Mouse (Mus musculus): ENCODE data around the gene Fchsd2.
A peak's percentile ranks its signal among the peaks of the same experiment; 100 is the strongest.
"Not testable (repeated sequence)": the region's sequence is repeated elsewhere in the genome, so short reads cannot be mapped to it uniquely, and the experiment has no call there.

The Fchsd2 gene

GRCm38 (mm10) chr7:101123579-101124347 lies 31.1 kb downstream of the Fchsd2 start:
- DNase-seq, result no peak

- DNase-seq, result no peak
Measured at GRCm38 (mm10) chr7:101127737-101128136, 35.1 kb downstream of the Fchsd2 start.

- DNase-seq, result no peak
Measured at GRCm38 (mm10) chr7:101128536-101128935, 35.9 kb downstream of the Fchsd2 start.

GRCm38 (mm10) chr7:101130646-101131045 lies 38.0 kb downstream of the Fchsd2 start:
- no peak for DNase-seq

- no peak for DNase-seq
Measured at GRCm38 (mm10) chr7:101131281-101131680, 38.6 kb downstream of the Fchsd2 start.

GRCm38 (mm10) chr7:101133591-101133990 lies 40.9 kb downstream of the Fchsd2 start:
- DNase-seq, result no peak

GRCm38 (mm10) chr7:101134117-101134516 lies 41.5 kb downstream of the Fchsd2 start:
- DNase-seq, result no peak

- DNase-seq, result no peak
Measured at GRCm38 (mm10) chr7:101138819-101139218, 46.2 kb downstream of the Fchsd2 start.

- no peak for DNase-seq
Measured at GRCm38 (mm10) chr7:101142907-101143306, 50.2 kb downstream of the Fchsd2 start.

GRCm38 (mm10) chr7:101144222-101144621 lies 51.6 kb downstream of the Fchsd2 start:
- DNase-seq, result no peak

- DNase-seq, result no peak
Measured at GRCm38 (mm10) chr7:101149039-101149438, 56.4 kb downstream of the Fchsd2 start.

- not testable (repeated sequence) for DNase-seq
Measured at GRCm38 (mm10) chr7:101154883-101155282, 62.2 kb downstream of the Fchsd2 start.

- DNase-seq, result no peak
Measured at GRCm38 (mm10) chr7:101155284-101155683, 62.6 kb downstream of the Fchsd2 start.

- no peak for DNase-seq
Measured at GRCm38 (mm10) chr7:101160266-101160665, 67.6 kb downstream of the Fchsd2 start.

GRCm38 (mm10) chr7:101162781-101163180 lies 70.1 kb downstream of the Fchsd2 start:
- DNase-seq, result no peak

GRCm38 (mm10) chr7:101163878-101164277 lies 71.2 kb downstream of the Fchsd2 start:
- no peak for DNase-seq

- DNase-seq, result peak in 1 of 2 experiments; percentile 10
Measured at GRCm38 (mm10) chr7:101166568-101166967, 73.9 kb downstream of the Fchsd2 start.

GRCm38 (mm10) chr7:101170482-101170881 lies 77.8 kb downstream of the Fchsd2 start:
- DNase-seq, result no peak

- no peak for DNase-seq
Measured at GRCm38 (mm10) chr7:101171002-101171401, 78.3 kb downstream of the Fchsd2 start.

GRCm38 (mm10) chr7:101173331-101173730 lies 80.7 kb downstream of the Fchsd2 start:
- no peak for DNase-seq

GRCm38 (mm10) chr7:101178751-101179150 lies 86.1 kb downstream of the Fchsd2 start:
- DNase-seq, result no peak

GRCm38 (mm10) chr7:101191326-101191969 lies 98.8 kb downstream of the Fchsd2 start:
- no peak for DNase-seq

- DNase-seq, result no peak
Measured at GRCm38 (mm10) chr7:101210826-101211225, 118.2 kb downstream of the Fchsd2 start.

- no peak for DNase-seq
Measured at GRCm38 (mm10) chr7:101213515-101214263, 121.0 kb downstream of the Fchsd2 start.
